Mouse (Mus musculus) adrenal gland (tissue): Measurements from ENCODE around the gene Grcc10.

Experiments
- intact Hi-C: fragments of 180-260 bp; cut with DNase I; formaldehyde crosslinking; loops from one replicate; pipeline ENCODE4 v1.15.1; 2025
- microRNA-seq, 2 experiments: library from miRNA; unstranded; fragments of <30 nt; microRNA quantifications; one replicate each; pipeline ENCODE4; 2019

Grcc10 gene

DNA sequence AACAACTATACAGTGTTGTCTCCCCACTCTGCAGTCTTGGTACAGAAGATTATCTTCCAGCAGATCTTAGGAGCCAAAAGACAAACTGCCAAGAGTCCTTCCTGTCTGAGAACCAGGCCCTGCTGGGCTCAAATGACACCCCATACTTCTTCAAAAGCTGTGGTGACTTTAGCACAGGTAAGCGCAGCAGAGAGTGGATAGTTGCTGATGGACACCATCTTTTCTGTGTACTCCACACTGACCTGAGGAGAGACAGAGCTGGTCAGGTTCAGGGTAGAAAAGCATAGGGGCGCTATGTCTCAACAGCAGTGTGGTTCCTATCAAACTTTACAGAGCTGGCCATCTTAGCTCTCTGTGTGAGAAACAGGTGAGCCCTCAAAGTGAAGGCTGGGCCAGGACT is 36.8 kb downstream of the Grcc10 start:
- intact Hi-C loops, result loop anchor here (5.0 kb wide), 1 partner anchor 42 kb away; the partner anchor contains the start of gene Lpcat3

DNA sequence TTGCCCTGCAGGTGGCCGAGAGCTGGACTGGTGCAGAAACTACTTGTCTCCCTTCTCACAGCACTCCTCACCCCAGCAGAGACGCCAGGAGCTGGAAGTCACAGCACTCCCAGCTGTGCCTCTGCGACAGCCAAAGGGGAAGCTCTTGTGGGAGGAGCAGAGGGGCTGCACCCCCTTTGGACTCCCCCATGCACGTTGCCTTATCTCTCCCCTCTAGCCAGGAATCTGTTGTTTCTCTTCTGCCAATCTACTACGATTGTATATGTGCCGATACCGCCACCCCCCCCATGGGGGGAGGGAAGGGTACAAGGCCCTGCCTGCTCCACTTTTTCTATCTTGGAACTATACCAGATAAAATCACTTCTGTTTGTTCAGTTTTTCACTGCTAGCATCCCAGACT is 37.4 kb downstream of the Grcc10 start:
- intact Hi-C loops, result loop anchor here (5.0 kb wide), 1 partner anchor 41 kb away; the partner anchor contains the start of gene Lpcat3

DNA sequence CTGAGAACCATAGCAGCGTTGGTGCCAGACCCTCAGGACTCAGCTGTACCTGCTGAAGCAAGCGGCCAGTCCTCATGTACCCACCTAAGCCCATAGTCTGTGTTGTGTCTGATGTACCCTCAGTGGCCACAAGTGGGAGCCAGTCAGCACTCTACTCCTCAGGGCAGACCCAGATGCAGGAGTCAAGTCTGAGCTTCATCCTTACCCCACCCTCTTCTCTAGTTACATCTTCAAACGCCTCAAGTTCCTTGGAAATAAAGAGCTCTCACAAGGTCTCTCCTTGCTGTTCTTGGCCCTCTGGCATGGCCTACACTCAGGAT is 38.4 kb downstream of the Grcc10 start:
- intact Hi-C loops, result loop anchor here (5.0 kb wide), 1 partner anchor 40 kb away; the partner anchor contains the start of gene Lpcat3

DNA sequence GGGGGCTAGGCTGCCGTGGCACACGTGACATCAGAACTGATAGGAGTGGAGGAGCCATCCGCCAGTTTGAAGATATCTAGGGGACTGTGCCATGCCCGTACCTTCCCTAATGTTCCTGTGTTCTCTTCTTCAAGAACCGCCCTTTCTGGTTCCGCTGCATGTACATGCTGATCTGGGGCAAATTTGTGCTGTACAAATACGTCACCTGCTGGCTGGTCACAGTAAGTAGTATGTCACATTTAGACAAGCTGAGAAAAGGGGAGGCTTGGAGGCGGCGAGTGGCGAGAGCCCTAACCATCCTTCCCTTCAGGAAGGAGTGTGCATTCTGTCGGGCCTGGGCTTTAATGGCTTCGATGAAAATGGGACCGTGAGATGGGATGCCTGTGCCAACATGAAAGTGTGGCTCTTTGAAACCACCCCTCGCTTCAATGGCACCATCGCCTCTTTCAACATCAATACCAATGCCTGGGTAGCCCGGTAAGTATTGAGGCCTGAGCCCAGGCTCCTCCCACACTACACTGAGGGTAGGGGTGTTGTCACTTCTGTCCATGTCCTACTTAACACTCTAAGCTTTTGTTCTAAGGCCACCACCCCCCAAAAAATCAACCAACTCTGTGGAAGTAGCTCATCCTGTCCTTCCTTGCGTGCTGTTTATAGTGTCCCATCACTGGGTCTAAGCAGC is 38.9 kb downstream of the Grcc10 start:
- intact Hi-C loops, result loop anchor here (5.0 kb wide), 1 partner anchor 40 kb away; the partner anchor contains the start of gene Lpcat3

- intact Hi-C loops, result loop anchor here (5.0 kb wide), 1 partner anchor 39 kb away; the partner anchor contains the start of gene Lpcat3
Observed at GRCm38 (mm10) chr6:124701338-124701737, 39.8 kb downstream of the Grcc10 start.

DNA sequence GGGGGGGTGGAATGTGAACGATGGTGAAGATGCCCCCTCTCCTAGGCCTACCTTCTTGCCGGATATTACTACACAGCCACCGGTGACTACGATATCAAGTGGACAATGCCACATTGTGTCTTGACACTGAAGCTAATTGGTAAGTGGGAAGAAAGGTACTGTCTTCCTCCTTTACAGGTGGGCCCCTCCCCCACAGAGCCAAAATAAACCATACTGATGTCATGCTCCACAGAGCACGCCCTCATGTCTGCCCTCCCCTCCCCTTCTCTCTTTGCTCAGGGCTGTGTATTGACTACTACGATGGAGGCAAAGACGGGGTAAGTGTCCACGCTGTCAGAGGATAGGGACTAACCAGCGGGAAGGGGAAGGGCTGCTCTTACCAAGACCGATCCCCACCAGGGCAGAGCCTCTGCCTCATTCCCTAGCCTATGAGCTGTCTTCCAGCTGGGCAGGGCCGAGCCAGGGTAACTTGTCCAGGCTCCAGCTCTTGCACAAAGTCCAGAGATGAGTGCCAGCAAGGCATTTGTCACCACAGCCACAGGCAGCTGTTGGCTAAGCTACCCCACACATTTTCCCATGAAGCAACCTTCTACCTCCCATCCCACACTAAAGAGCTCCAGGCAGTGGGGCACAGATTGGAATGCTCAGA is 41.1 kb downstream of the Grcc10 start:
- intact Hi-C loops, result loop anchor here (5.0 kb wide), 1 partner anchor 38 kb away; the partner anchor contains the start of gene Lpcat3

DNA sequence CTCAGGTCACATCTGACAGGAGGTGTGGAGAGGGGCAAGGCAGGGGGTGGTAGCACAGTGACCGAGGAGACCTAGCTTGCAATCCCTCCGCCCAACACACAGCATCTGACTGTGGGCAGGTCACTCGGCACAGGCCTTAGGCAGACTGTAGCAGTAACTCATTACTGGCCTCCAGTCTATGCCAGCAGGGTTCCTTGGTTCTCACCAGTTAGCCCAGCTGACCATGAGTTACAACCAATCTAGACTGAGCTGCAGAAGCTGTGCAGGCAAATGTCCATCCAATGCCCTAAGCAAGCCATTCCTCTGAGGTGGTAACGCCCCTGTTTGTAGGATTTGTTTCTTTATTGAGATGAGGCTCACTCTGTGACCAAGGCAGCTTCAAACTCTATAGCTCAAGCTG is 41.8 kb downstream of the Grcc10 start:
- intact Hi-C loops, result no loop called here

DNA sequence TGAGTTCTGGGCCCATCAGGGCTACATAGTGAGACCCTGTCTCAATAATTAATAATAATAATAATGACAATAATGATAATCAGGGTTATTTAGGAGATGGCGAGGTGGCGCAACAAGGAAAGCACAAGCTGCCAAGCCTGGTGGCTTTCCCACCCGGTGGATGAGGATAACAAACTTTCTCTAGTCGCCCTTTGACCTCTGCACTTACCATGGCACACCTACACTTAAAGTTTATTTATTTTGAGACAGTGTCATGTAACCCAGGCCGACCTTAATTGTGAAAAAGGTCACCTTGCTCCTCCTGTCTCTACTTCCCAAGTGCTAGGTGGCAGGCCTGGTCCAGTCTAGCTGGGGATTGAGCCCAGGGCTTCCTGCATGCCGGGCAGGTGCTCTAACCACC is 42.4 kb downstream of the Grcc10 start:
- intact Hi-C loops, result no loop called here

GRCm38 (mm10) chr6:124696441-124697150 is 44.6 kb downstream of the Grcc10 start:
- intact Hi-C loops, result no loop called here

GRCm38 (mm10) chr6:124694166-124694955 is 46.8 kb downstream of the Grcc10 start:
- intact Hi-C loops, result no loop called here

GRCm38 (mm10) chr6:124693243-124693981 is 47.8 kb downstream of the Grcc10 start:
- intact Hi-C loops, result no loop called here

DNA sequence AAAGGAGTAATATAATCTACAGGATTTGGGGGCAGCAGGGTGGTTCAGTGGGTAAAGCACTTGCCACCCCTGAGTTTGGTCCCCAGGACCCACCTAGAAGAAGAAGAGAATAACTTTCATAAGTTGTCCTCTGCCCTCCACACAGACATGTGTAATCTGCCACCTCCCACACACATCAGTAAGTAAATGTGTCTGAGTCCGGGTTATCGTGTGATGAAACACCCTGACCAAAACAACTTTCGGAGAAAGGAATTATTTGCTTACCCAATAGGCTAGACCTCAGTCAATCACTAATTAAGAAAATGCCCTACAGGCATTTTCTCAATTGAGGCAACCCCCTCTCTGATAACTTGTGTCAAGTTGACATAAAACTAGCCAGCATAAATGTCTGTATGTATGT is 50.7 kb downstream of the Grcc10 start:
- intact Hi-C loops, result no loop called here

Small RNA genes lying within 50 kb of the gene (microRNA-seq; reads per million reads assigned to microRNA genes)
- gene Mir141, result 3.8 to 6.0 reads per million in 2 experiments
- gene Mir200c, result 16.0 to 22.0 reads per million in 2 experiments
